Mouse (Mus musculus) embryonic facial prominence, embryonic 11.5 days (tissue): ENCODE results near the gene Edem1. TPM values are rescaled to one million over a fixed set of nuclear protein-coding genes. Genes with fewer than 3 reads are reported as not detected.
"Not testable (repeated sequence)": the region's sequence is repeated elsewhere in the genome, so short reads cannot be mapped to it uniquely, and the experiment has no call there.

Experiments used
- ATAC-seq: fragments of 200-750 bp; cut with Nextera tagmentation; replicated peaks from 2 replicates; pipeline ENCODE4 v1.8.0; 2017; ENCODE audit warnings: low read depth; ENCODE audit not compliant: insufficient number of reproducible peaks, low FRiP score, low TSS enrichment
- DNase-seq: peaks from one replicate; pipeline ENCODE4 v3.0.0-alpha.2; 2015; ENCODE audit warnings: low spot score
- H3K27ac ChIP-seq: fragments of 300-500 bp; sonication (generic); replicated peaks from 2 replicates; pipeline ENCODE4 v1.5.1; 2014; ENCODE audit warnings: mild to moderate bottlenecking, low read depth, low read length, control low read depth
- H3K27me3 ChIP-seq: fragments of 300-500 bp; sonication (generic); 2 replicates; pipeline ENCODE4 v1.6.1; 2014; ENCODE audit warnings: mild to moderate bottlenecking, low read length, moderate library complexity, mixed read lengths; ENCODE audit not compliant: control insufficient read depth, insufficient read depth
- H3K36me3 ChIP-seq: fragments of 300-500 bp; sonication (generic); replicated peaks from 2 replicates; pipeline ENCODE4 v1.6.1; 2014; ENCODE audit warnings: low read depth, mild to moderate bottlenecking, low read length, moderate library complexity, mixed read lengths; ENCODE audit not compliant: control insufficient read depth, insufficient read depth
- H3K4me1 ChIP-seq: fragments of 300-500 bp; sonication (generic); 2 replicates; pipeline ENCODE4 v1.6.1; 2014; ENCODE audit warnings: low read length, mixed read lengths; ENCODE audit not compliant: control insufficient read depth, insufficient read depth
- H3K4me2 ChIP-seq: fragments of 300-500 bp; sonication (generic); 2 replicates; pipeline ENCODE4 v1.6.1; 2014; ENCODE audit warnings: low read depth, mild to moderate bottlenecking, control low read depth, low read length, moderate library complexity
- H3K4me3 ChIP-seq: fragments of 300-500 bp; sonication (generic); 2 replicates; pipeline ENCODE4 v1.5.1; 2014; ENCODE audit warnings: low read depth, low read length, control low read depth
- H3K9ac ChIP-seq: fragments of 300-500 bp; sonication (generic); replicated peaks from 2 replicates; pipeline ENCODE4 v1.6.1; 2014; ENCODE audit warnings: mild to moderate bottlenecking, control low read depth, low read length
- H3K9me3 ChIP-seq: fragments of 300-500 bp; sonication (generic); replicated peaks from 2 replicates; pipeline ENCODE4 v1.6.1; 2016; ENCODE audit warnings: mild to moderate bottlenecking, low read length, inconsistent platforms, mixed read lengths; ENCODE audit not compliant: control insufficient read depth
- WGBS: fragments of 180-500 bp; shearing (Covaris S2); extraction: QIAGEN DNeasy Blood & Tissue Kit; methylation state at CpG from one replicate; pipeline ENCODE4 v1.1.7; 2014; 5-methylcytosine and 5-hydroxymethylcytosine counted together
- polyA plus RNA-seq: library from polyadenylated mRNA; unstranded; fragments of >200 nt; fragmentation: Nextera tagmentation; extraction: Ambion mirVana; gene quantifications from 2 replicates; pipeline ENCODE4 v1.2.1, GENCODE M21; 2014

Edem1 gene
- polyA plus RNA-seq, 1 experiment from 2014 or later, result 28.1 TPM

DNA sequence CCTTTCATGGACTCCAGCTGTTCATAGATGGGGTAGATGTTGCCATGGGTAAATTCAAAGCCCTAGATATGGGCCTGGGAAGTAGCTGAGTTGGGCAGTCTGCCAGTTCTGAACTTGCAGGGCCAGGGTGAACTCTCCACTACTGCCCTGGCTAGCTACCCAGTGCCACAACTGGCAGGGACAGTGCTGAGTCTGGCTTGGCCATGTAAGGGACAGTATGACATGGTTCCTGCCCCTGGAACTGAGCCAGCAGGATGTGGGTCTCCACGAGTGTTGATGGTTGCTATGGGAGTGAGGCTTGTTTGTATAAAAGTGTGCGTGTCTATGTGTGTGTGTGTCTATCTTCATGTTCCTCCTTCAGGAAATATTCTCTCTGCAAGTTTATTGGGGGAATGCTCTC lies 34.1 kb downstream of the Edem1 start:
- H3K27ac ChIP-seq, result no peak overlapping the region
- H3K4me3 ChIP-seq, result no peak overlapping the region
- no peak overlapping the region for H3K9ac ChIP-seq
- DNase-seq (no peak), ATAC-seq (no peak; the same call in 1 of the 2 replicates)
- no peaks in the 10 kb centered on the region for H3K4me1 ChIP-seq
- no peaks in the 10 kb centered on the region for H3K36me3 ChIP-seq
- H3K4me2 ChIP-seq, result no peak overlapping the region
- no peaks in the 10 kb centered on the region for H3K27me3 ChIP-seq
- 87% methylated on average over 2 of the region's 2 CpGs for WGBS
- H3K9me3 ChIP-seq, result no peaks in the 10 kb centered on the region

DNA sequence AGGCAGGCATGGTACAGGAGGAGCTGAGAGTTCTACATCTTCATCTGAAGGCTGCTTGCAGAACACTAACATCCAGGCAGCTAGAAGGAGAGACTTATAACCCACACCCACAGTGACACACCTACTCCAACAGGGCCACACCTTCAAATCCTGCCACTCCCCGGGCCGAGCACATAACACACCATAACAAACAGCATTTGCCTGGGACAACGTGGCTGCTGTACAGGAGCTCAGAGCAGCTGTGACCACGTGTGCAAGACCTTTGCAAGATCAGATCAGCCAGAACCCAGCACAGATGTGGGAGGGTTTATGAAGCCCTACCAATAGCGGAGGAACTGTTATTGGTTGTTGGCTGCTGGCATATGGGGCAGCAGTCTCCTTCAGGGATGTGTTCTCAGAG lies 37.9 kb downstream of the Edem1 start:
- H3K4me3 ChIP-seq, result no peak overlapping the region
- DNase-seq (no peak), ATAC-seq (no peak)
- no peaks in the 10 kb centered on the region for H3K27me3 ChIP-seq
- no peaks in the 10 kb centered on the region for H3K36me3 ChIP-seq
- no peak overlapping the region for H3K27ac ChIP-seq
- no peaks in the 10 kb centered on the region for H3K4me1 ChIP-seq
- no peaks in the 10 kb centered on the region for H3K9me3 ChIP-seq
- 79% methylated on average over 5 of the region's 5 CpGs for WGBS
- H3K9ac ChIP-seq, result no peak overlapping the region
- H3K4me2 ChIP-seq, result no peak overlapping the region

DNA sequence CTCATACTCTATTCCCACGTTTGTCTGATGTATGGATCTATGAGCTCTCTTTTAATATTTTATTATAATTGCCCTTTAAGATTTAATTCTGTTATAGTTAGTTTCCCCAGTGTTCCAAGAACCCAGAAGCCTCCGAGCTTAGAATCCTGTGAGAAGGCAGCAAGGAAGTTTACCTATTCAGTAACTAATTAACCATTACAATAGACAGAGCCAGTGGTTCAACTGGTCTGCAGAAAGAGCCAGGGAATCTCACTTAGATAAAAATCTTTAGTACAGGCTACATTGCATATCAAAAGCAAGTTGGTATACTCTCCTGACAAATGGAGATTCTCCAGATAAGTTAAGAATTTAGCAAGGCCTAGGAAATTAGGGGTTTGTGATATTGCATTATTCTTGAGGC lies 40.6 kb downstream of the Edem1 start:
- H3K4me2 ChIP-seq, H3K27ac ChIP-seq, DNase-seq, H3K27me3 ChIP-seq, H3K9ac ChIP-seq, ATAC-seq, H3K4me3 ChIP-seq, H3K4me1 ChIP-seq, H3K9me3 ChIP-seq, H3K36me3 ChIP-seq: not testable (repeated sequence)
- 59% methylated on average over 2 of the region's 2 CpGs for WGBS

DNA sequence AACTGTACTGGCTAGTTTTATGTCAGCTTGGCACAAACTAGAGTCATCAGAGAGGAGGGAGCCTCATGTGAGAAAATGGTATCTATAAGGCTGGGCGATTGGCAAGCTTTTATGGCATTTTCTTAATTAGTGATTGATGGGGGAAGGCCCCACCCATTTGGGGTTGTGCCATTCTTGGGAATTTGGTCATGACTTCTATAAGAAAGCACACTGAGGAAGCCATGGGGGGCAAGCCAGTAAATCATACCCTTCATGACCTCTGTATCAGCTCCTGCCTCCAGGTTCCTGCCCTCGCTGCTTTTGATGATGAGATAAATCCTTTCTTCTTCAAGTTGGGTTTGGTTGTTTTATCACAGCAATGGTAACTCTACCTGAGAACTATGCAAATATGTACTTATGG lies 42.0 kb downstream of the Edem1 start:
- no peak overlapping the region for H3K27ac ChIP-seq
- no peaks in the 10 kb centered on the region for H3K9me3 ChIP-seq
- WGBS, result 88% methylated on average over 2 of the region's 2 CpGs
- H3K36me3 ChIP-seq, result no peaks in the 10 kb centered on the region
- no peaks in the 10 kb centered on the region for H3K4me1 ChIP-seq
- no peak overlapping the region for H3K9ac ChIP-seq
- no peak for ATAC-seq
- no peaks in the 10 kb centered on the region for H3K27me3 ChIP-seq
- no peak overlapping the region for H3K4me2 ChIP-seq
- H3K4me3 ChIP-seq, result no peak overlapping the region
- no peak for DNase-seq

DNA sequence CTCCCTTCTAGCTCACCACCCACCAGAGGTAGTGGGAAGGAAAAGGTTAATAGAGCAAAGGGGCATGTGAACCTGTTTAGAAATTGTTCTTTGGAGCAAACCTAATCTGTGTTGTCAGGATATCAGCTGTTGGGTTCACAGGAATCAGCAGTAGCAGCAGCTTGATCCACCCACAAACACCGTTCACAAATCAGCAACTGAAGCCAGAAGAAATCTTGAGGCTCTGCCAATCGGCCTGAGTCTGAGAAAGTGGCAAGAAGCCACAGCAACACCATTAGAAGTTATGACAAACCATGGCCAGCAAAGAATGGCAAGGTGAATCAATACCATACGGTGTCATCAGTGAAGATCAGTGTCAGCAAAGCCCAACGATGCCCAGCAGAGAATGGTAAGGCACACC lies 42.8 kb downstream of the Edem1 start:
- Histone ChIP-seq H3K4me3 (no peak overlapping the region), H3K27me3 (no peaks in the 10 kb centered on the region), H3K36me3 (no peaks in the 10 kb centered on the region), H3K9me3 (no peaks in the 10 kb centered on the region), H3K27ac (no peak overlapping the region), H3K9ac (no peak overlapping the region), H3K4me2 (no peak overlapping the region), H3K4me1 (no peaks in the 10 kb centered on the region)
- no peak for DNase-seq
- ATAC-seq, result no peak
- 87% methylated on average over 4 of the region's 4 CpGs for WGBS

DNA sequence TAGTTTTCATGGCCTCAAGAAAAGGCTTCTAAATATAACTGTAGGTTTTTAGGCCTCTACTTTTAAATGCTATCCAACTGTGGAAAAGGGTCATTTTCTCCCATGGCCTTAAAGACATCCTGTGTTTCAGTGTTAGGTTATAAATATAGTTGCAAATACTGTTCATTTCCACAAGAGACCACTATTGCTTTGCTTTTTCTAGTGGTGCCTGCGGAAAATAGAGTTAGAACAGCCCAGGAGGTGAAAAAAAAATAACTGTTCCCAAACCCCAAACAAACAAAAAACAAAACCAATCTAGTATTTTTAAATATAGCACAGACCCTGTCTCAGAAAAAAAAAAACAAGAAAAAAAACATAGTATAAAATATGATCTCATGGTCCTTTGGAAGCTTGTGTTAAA lies 46.9 kb downstream of the Edem1 start:
- no peaks in the 10 kb centered on the region for H3K9me3 ChIP-seq
- H3K4me1 ChIP-seq, result no peaks in the 10 kb centered on the region
- H3K27me3 ChIP-seq, result no peaks in the 10 kb centered on the region
- no peak overlapping the region for H3K4me3 ChIP-seq
- H3K36me3 ChIP-seq, result no peaks in the 10 kb centered on the region
- WGBS, result 84% methylated on average over 1 of the region's 1 CpGs
- H3K27ac ChIP-seq, result no peak overlapping the region
- ATAC-seq (no peak), DNase-seq (no peak)
- no peak overlapping the region for H3K9ac ChIP-seq
- H3K4me2 ChIP-seq, result no peak overlapping the region

DNA sequence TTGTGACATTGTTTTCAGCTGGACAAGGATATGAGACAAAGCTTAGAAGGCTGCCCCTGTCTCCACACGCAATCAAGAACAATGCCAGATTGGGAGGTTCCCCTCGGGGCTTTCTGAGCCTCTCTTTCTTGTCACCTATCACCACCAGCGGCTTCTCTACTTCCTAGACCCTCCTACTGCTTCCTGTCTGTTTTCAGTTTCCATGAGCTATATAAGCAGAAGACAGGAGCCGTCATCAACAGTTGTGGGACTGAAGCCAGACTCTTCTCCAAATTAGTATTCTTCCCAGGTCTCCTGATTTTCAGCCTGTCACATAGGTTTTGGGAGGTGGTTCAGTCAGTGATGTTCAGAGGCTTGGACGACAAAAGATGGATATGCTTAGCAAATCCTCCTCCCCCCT lies 47.6 kb downstream of the Edem1 start:
- Histone ChIP-seq H3K27ac (no peak overlapping the region), H3K4me2 (no peak overlapping the region), H3K4me3 (no peak overlapping the region), H3K9me3 (no peaks in the 10 kb centered on the region), H3K36me3 (no peaks in the 10 kb centered on the region), H3K4me1 (no peaks in the 10 kb centered on the region), H3K9ac (no peak overlapping the region), H3K27me3 (no peaks in the 10 kb centered on the region)
- DNase-seq, result peak; percentile 3
- ATAC-seq, result no peak
- WGBS, result 34% methylated on average over 5 of the region's 5 CpGs

DNA sequence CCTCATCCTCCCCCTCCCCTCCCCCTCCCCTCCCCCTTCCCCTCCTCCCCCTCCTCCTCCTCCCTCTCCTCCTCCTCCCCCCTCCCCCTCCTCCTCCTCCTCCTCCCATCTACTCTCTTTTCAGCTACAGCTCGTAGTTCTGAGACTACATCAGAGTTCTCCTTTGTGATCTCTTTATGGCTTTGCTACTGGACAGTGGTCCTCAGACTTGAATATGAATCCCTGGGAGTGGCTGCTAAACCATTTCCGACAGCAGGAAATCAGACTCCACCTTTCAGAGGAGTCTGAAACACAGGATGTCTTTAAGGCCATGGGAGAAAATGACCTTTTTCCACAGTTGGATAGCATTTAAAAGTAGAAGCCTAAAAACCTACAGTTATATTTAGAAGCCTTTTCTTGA lies 48.0 kb downstream of the Edem1 start:
- H3K4me3 ChIP-seq, result no peak overlapping the region
- no peak for DNase-seq
- no peaks in the 10 kb centered on the region for H3K36me3 ChIP-seq
- WGBS, result 44% methylated on average over 2 of the region's 2 CpGs
- no peaks in the 10 kb centered on the region for H3K27me3 ChIP-seq
- no peak for ATAC-seq
- H3K4me2 ChIP-seq, result no peak overlapping the region
- H3K4me1 ChIP-seq, result no peaks in the 10 kb centered on the region
- no peak overlapping the region for H3K9ac ChIP-seq
- no peak overlapping the region for H3K27ac ChIP-seq
- H3K9me3 ChIP-seq, result no peaks in the 10 kb centered on the region
